Mouse (Mus musculus) spleen, adult 2 months (tissue): ENCODE data around the gene Epha5.

Source experiments
- CTCF ChIP-seq: fragments of 200-500 bp; IDR thresholded peaks from 2 replicates; pipeline ENCODE4 v1.5.1; 2011; ENCODE audit warnings: mild to moderate bottlenecking, inconsistent platforms; ENCODE audit not compliant: insufficient read depth, insufficient read length, insufficient replicate concordance; ENCODE audit errors: extremely low read depth
- POLR2A ChIP-seq: fragments of 200-500 bp; IDR thresholded peaks from 2 replicates; pipeline ENCODE4 v1.6.1; 2011; ENCODE audit warnings: low read depth, low read length, inconsistent platforms

- no peak for TF ChIP-seq CTCF
- TF ChIP-seq POLR2A, result no peak
These were observed 140.2 kb downstream of the Epha5 start for GRCm38 (mm10) chr5:84276996-84277395.
